Mouse (Mus musculus): ENCODE data around the gene Alox12e. TPM values are rescaled to one million over a fixed set of nuclear protein-coding genes. Genes with fewer than 3 reads are reported as not detected.

The Alox12e gene
- polyA plus RNA-seq, 1 experiment from 2014 or later = not detected

GRCm38 (mm10) chr11:70293881-70294280 lies 28.5 kb downstream of the Alox12e start:
- no peaks in the 10 kb centered on the region for H3K36me3 ChIP-seq (replicated peaks; ENCODE audit: control insufficient read depth, insufficient read depth)
- no peak for ATAC-seq (ENCODE audit: low FRiP score)
- H3K4me2 ChIP-seq (replicated peaks) = no peak overlapping the region
- WGBS = 88% methylated on average over 6 of the region's 6 CpGs
- no peaks in the 10 kb centered on the region for H3K4me1 ChIP-seq (replicated peaks; ENCODE audit: control insufficient read depth, insufficient read depth, low read length)
- H3K27me3 ChIP-seq (ENCODE audit: control insufficient read depth, insufficient read depth, low read length) = no peaks in the 10 kb centered on the region
- H3K9ac ChIP-seq = no peak overlapping the region
- no peaks in the 10 kb centered on the region for H3K9me3 ChIP-seq (ENCODE audit: control insufficient read depth, low read length)
- H3K4me3 ChIP-seq (replicated peaks; ENCODE audit: low read length) = no peak overlapping the region
- DNase-seq (ENCODE audit: low spot score) = no peak
- no peak overlapping the region for H3K27ac ChIP-seq

DNA sequence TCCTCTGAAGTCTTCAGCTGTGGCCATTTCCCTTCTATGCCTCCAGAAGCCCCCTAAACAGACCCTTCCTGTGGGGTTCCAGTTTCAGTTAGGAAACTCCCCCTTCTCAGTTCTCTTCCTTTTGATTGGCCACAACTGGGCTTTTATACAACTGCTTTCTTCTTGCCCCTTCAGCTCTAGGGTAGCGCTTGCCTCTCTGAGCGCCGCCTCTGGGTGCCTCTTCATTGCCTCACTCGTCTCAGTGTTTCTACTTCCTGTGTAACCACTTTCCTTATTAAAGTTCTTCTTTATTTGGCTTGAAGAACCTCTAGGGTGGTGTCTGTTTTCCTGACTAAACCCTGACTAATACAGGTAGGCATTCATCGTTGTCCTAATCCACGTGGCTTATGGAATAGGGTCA lies 31.2 kb downstream of the Alox12e start:
- ATAC-seq (ENCODE audit: low FRiP score) (no peak), DNase-seq (ENCODE audit: low spot score) (no peak)
- no peak overlapping the region for H3K4me3 ChIP-seq (replicated peaks; ENCODE audit: low read length)
- H3K4me2 ChIP-seq (replicated peaks) = no peak overlapping the region
- no peak overlapping the region for H3K9ac ChIP-seq
- 90% methylated on average over 6 of the region's 6 CpGs for WGBS
- no peaks in the 10 kb centered on the region for H3K9me3 ChIP-seq (ENCODE audit: control insufficient read depth, low read length)
- no peaks in the 10 kb centered on the region for H3K4me1 ChIP-seq (replicated peaks; ENCODE audit: control insufficient read depth, insufficient read depth, low read length)
- H3K27me3 ChIP-seq (ENCODE audit: control insufficient read depth, insufficient read depth, low read length) = no peaks in the 10 kb centered on the region
- H3K27ac ChIP-seq = no peak overlapping the region
- no peaks in the 10 kb centered on the region for H3K36me3 ChIP-seq (replicated peaks; ENCODE audit: control insufficient read depth, insufficient read depth)

DNA sequence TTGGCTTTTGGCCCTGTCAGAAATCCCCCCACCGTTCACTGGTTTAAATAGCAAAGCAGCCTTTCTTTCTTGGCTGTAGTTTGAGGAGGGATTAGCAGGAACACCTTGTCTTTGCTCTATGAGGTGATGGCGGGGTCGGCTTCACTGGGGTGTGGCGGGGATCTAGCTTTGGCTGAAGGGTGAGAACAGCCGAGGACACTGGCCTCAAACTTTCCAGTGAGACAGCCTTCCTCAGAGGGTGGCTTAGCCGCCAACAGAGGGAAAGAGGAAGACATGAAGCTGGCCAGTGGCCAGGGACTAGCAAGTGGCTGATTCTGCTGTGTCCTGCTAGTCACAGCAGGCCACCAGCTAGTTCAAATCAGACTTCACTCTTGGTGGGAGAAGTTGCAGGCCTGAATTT lies 33.2 kb downstream of the Alox12e start:
- no peak overlapping the region for H3K9ac ChIP-seq
- H3K4me1 ChIP-seq (replicated peaks; ENCODE audit: control insufficient read depth, insufficient read depth, low read length) = no peaks in the 10 kb centered on the region
- no peaks in the 10 kb centered on the region for H3K36me3 ChIP-seq (replicated peaks; ENCODE audit: control insufficient read depth, insufficient read depth)
- no peak for DNase-seq (ENCODE audit: low spot score)
- H3K4me3 ChIP-seq (replicated peaks; ENCODE audit: low read length) = no peak overlapping the region
- no peak for ATAC-seq (ENCODE audit: low FRiP score)
- no peaks in the 10 kb centered on the region for H3K9me3 ChIP-seq (ENCODE audit: control insufficient read depth, low read length)
- H3K27ac ChIP-seq = no peak overlapping the region
- 23% methylated on average over 6 of the region's 6 CpGs for WGBS
- H3K27me3 ChIP-seq (ENCODE audit: control insufficient read depth, insufficient read depth, low read length) = no peaks in the 10 kb centered on the region
- no peak overlapping the region for H3K4me2 ChIP-seq (replicated peaks)

DNA sequence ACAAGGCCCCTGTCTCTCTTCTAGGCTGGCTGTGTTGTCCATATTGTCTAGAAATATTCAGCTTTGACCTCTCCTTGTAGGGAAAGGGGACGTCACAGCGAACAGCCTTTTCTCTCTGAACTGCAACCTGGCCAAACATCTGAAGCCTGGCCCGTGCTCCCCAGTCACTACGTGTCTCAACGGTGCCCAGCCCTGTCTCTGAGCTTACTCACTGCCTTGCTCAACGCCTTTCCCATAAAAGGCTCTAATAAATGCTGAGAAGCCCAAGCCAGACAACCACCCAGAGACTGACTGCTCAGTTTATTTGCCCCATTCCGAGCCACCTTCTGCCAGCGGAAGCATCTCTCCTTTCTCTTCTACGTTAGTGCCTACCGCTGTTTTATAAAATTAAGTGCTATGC lies 34.3 kb downstream of the Alox12e start:
- WGBS = 92% methylated on average over 10 of the region's 10 CpGs
- Histone ChIP-seq H3K4me1 (replicated peaks; ENCODE audit: control insufficient read depth, insufficient read depth, low read length) (no peaks in the 10 kb centered on the region), H3K9ac (no peak overlapping the region), H3K4me2 (replicated peaks) (no peak overlapping the region), H3K27me3 (ENCODE audit: control insufficient read depth, insufficient read depth, low read length) (no peaks in the 10 kb centered on the region), H3K4me3 (replicated peaks; ENCODE audit: low read length) (no peak overlapping the region), H3K9me3 (ENCODE audit: control insufficient read depth, low read length) (no peaks in the 10 kb centered on the region), H3K36me3 (replicated peaks; ENCODE audit: control insufficient read depth, insufficient read depth) (no peaks in the 10 kb centered on the region), H3K27ac (no peak overlapping the region)
- DNase-seq (ENCODE audit: low spot score) (no peak), ATAC-seq (ENCODE audit: low FRiP score) (no peak)

- H3K36me3 ChIP-seq (replicated peaks; ENCODE audit: control insufficient read depth, insufficient read depth) = no peaks in the 10 kb centered on the region
- H3K4me1 ChIP-seq (replicated peaks; ENCODE audit: control insufficient read depth, insufficient read depth, low read length) = no peaks in the 10 kb centered on the region
- H3K27me3 ChIP-seq (ENCODE audit: control insufficient read depth, insufficient read depth, low read length) = no peaks in the 10 kb centered on the region
- no peak overlapping the region for H3K27ac ChIP-seq
- no peak overlapping the region for H3K4me2 ChIP-seq (replicated peaks)
- no peaks in the 10 kb centered on the region for H3K9me3 ChIP-seq (ENCODE audit: control insufficient read depth, low read length)
- DNase-seq (ENCODE audit: low spot score) = no peak
- no peak for ATAC-seq (ENCODE audit: low FRiP score)
- 79% methylated on average over 5 of the region's 5 CpGs for WGBS
- no peak overlapping the region for H3K4me3 ChIP-seq (replicated peaks; ENCODE audit: low read length)
- no peak overlapping the region for H3K9ac ChIP-seq
These were observed 36.7 kb downstream of the Alox12e start for GRCm38 (mm10) chr11:70285686-70286085.

- no peak for ATAC-seq (ENCODE audit: low FRiP score)
- 84% methylated on average over 3 of the region's 3 CpGs for WGBS
These were observed 37.7 kb downstream of the Alox12e start for GRCm38 (mm10) chr11:70284757-70285156.

DNA sequence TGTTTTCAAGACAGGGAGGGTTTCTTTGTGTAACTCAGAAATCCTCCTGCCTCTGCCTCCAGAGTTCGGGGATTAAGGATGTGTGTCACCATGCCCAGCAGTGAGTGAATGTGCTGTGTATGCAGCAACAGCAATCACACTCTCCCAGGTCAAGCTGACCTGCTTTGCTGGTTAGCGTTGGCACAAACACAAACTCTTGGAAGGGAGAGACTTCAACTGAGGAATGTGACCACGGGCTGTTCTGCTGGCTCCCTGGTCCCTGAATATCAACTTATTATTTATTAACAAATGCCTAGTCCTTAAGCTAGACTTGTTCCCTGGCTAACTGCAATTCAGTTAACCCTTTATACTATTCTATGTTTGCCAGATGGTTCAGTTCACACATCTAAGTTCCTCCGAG lies 38.8 kb downstream of the Alox12e start:
- Histone ChIP-seq H3K4me2 (replicated peaks) (no peak overlapping the region), H3K9ac (no peak overlapping the region), H3K9me3 (ENCODE audit: control insufficient read depth, low read length) (no peaks in the 10 kb centered on the region), H3K27me3 (ENCODE audit: control insufficient read depth, insufficient read depth, low read length) (no peaks in the 10 kb centered on the region), H3K4me3 (replicated peaks; ENCODE audit: low read length) (no peak overlapping the region), H3K36me3 (replicated peaks; ENCODE audit: control insufficient read depth, insufficient read depth) (no peaks in the 10 kb centered on the region), H3K4me1 (replicated peaks; ENCODE audit: control insufficient read depth, insufficient read depth, low read length) (no peaks in the 10 kb centered on the region), H3K27ac (no peak overlapping the region)
- ATAC-seq (ENCODE audit: low FRiP score) (no peak), DNase-seq (ENCODE audit: low spot score) (no peak)
- 82% methylated on average over 4 of the region's 4 CpGs for WGBS

More at GRCm38 (mm10) chr11:70284757-70285156, 37.7 kb downstream of the Alox12e start:
- no peaks in the 10 kb centered on the region for H3K36me3 ChIP-seq (replicated peaks; ENCODE audit: control insufficient read depth, insufficient read depth)
- H3K27me3 ChIP-seq (ENCODE audit: control insufficient read depth, insufficient read depth, low read length) = no peaks in the 10 kb centered on the region
- H3K9me3 ChIP-seq (ENCODE audit: control insufficient read depth, low read length) = no peaks in the 10 kb centered on the region
- no peak for DNase-seq (ENCODE audit: low spot score)
- no peaks in the 10 kb centered on the region for H3K4me1 ChIP-seq (replicated peaks; ENCODE audit: control insufficient read depth, insufficient read depth, low read length)
- H3K27ac ChIP-seq = no peak overlapping the region
- no peak overlapping the region for H3K9ac ChIP-seq
- no peak overlapping the region for H3K4me3 ChIP-seq (replicated peaks; ENCODE audit: low read length)
- H3K4me2 ChIP-seq (replicated peaks) = no peak overlapping the region

DNA sequence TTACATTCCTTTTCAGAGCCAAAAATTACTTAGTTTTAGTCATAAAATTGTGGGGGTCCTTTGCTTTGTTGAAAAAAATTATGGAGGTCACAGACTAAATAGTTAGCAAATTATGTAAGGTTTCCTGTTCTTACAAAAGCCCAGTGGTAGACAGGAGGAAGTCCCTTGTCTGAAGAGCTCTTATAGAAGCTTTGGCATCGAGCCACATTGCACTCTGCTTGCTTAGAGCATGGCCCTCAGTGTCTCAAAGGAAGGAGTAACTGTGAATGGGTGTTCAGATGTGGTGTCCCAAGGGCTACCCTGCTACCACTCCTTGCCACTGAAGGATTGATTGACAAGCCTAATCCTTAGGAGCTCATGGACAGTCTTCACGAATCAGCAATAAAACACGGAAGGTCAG lies 42.0 kb downstream of the Alox12e start:
- Histone ChIP-seq H3K4me3 (replicated peaks; ENCODE audit: low read length) (no peak overlapping the region), H3K4me1 (replicated peaks; ENCODE audit: control insufficient read depth, insufficient read depth, low read length) (no peaks in the 10 kb centered on the region), H3K4me2 (replicated peaks) (no peak overlapping the region), H3K27me3 (ENCODE audit: control insufficient read depth, insufficient read depth, low read length) (no peaks in the 10 kb centered on the region), H3K36me3 (replicated peaks; ENCODE audit: control insufficient read depth, insufficient read depth) (no peaks in the 10 kb centered on the region), H3K9me3 (ENCODE audit: control insufficient read depth, low read length) (no peaks in the 10 kb centered on the region), H3K9ac (no peak overlapping the region), H3K27ac (no peak overlapping the region)
- 75% methylated on average over 3 of the region's 3 CpGs for WGBS
- DNase-seq (ENCODE audit: low spot score) = no peak
- no peak for ATAC-seq (ENCODE audit: low FRiP score)

DNA sequence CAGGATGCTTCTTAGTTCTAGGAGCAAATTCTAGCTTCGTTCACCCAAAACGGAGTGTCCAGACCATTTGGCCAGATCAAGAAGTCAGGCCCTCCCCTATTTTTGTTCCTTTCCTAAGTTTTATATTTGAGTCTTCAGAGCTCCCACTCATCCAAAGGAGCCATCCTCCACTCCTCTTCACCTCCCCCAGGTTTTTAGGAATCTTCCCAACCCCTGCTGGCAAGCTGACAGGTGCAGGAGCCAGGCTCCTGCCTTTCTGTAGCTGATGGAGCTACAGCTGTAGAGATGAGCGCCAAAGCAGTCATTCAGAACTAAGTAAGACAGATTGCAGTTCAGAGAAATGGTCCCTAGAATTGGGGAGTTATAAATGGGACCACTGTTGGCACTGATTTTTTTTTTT lies 43.5 kb downstream of the Alox12e start:
- no peaks in the 10 kb centered on the region for H3K27me3 ChIP-seq (ENCODE audit: control insufficient read depth, insufficient read depth, low read length)
- no peak overlapping the region for H3K27ac ChIP-seq
- WGBS = 82% methylated on average over 3 of the region's 3 CpGs
- H3K9ac ChIP-seq = no peak overlapping the region
- no peak overlapping the region for H3K4me2 ChIP-seq (replicated peaks)
- H3K4me3 ChIP-seq (replicated peaks; ENCODE audit: low read length) = no peak overlapping the region
- H3K4me1 ChIP-seq (replicated peaks; ENCODE audit: control insufficient read depth, insufficient read depth, low read length) = no peaks in the 10 kb centered on the region
- no peak for ATAC-seq (ENCODE audit: low FRiP score)
- peak; percentile 28 for DNase-seq (ENCODE audit: low spot score)
- H3K9me3 ChIP-seq (ENCODE audit: control insufficient read depth, low read length) = no peaks in the 10 kb centered on the region
- no peaks in the 10 kb centered on the region for H3K36me3 ChIP-seq (replicated peaks; ENCODE audit: control insufficient read depth, insufficient read depth)

DNA sequence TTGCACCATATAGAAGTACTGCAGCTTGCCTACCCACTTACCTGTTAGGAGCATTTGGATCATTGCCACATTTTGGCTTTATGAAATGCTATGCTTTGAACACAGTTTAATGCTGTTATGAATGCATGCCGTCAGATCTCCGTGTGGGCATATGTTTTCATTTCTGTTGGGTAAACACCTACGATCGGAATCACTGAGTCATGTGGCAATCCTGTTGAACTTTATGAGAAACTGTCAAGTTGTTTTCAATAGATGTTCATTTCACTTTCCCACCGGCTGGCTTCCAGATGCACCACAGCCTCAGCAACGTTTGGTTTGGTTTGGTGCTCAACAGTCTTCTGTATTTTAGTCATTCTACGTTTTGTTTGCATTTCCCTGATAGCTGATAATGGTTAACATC lies 50.8 kb downstream of the Alox12e start:
- 88% methylated on average over 7 of the region's 7 CpGs for WGBS
- ATAC-seq (ENCODE audit: low FRiP score) = no peak
- no peak overlapping the region for H3K4me3 ChIP-seq (replicated peaks; ENCODE audit: low read length)
- no peak overlapping the region for H3K9ac ChIP-seq
- DNase-seq (ENCODE audit: low spot score) = no peak
- H3K27ac ChIP-seq = no peak overlapping the region
- no peak overlapping the region for H3K4me2 ChIP-seq (replicated peaks)
- H3K27me3 ChIP-seq (ENCODE audit: control insufficient read depth, insufficient read depth, low read length) = no peaks in the 10 kb centered on the region
- H3K9me3 ChIP-seq (ENCODE audit: control insufficient read depth, low read length) = no peaks in the 10 kb centered on the region
- H3K4me1 ChIP-seq (replicated peaks; ENCODE audit: control insufficient read depth, insufficient read depth, low read length) = no peaks in the 10 kb centered on the region
- H3K36me3 ChIP-seq (replicated peaks; ENCODE audit: control insufficient read depth, insufficient read depth) = no peaks in the 10 kb centered on the region

All from hindbrain, embryonic 14.5 days (tissue).